7 mouse cellular contexts compared by ENCODE assay signal in genomic region chr2:151842648-151843226, GRCm38 (mm10). TPM values are rescaled to one million over a fixed set of nuclear protein-coding genes. Genes with fewer than 3 reads are reported as not detected.
DNase-seq lines count a peak whose midpoint lies in the region; ATAC-seq lines count a peak whose summit lies in the region.

Gene Rspo4 (plus strand): TSS chr2:151842927.

- peak; percentile 17 for DNase-seq in thymus, postnatal 4 days
- DNase-seq in thymus, postnatal 25 days: no peak
- DNase-seq in forelimb bud, embryonic 11.5 days (ENCODE audit: low read depth, low spot score): peak; percentile 40
- DNase-seq in left cerebral cortex, adult 11 months (ENCODE audit: low spot score): no peak
- no peak for DNase-seq in gastrocnemius, postnatal 36 days

- peak; percentile 14; the same call in 1 of the 2 replicates for ATAC-seq in megakaryocyte progenitor cell, adult 5-6 weeks (replicated peaks; ENCODE audit: poor library complexity)
- no peak for ATAC-seq in erythroblast, adult 5-6 weeks (replicated peaks; ENCODE audit: low FRiP score, poor library complexity, severe bottlenecking)

- intact Hi-C loops in gastrocnemius, postnatal 36 days (cut with DNase I): no loop called here

RNA-seq across cellular contexts. Expression of gene Rspo4, which starts in this region (rescaled TPM):
- total RNA-seq in megakaryocyte progenitor cell, adult 5-6 weeks (2015): not detected in 2 replicates
- not detected in 2 replicates for total RNA-seq in megakaryocyte progenitor cell, adult 5-6 weeks (2017)
- total RNA-seq in erythroblast, adult 5-6 weeks (2015; ENCODE audit: low replicate concordance): not detected in 2 replicates
- not detected in 2 replicates for total RNA-seq in erythroblast, adult 5-6 weeks (2017; ENCODE audit: low replicate concordance)
- not detected for total RNA-seq in gastrocnemius, postnatal 36 days (2021)

Comparison
In these comparisons a context has a peak if more than half of its experiments do, and no peak if none do; other contexts are left out.
1. DNase-seq: peak in thymus, postnatal 4 days (single experiment) and forelimb bud, embryonic 11.5 days (single experiment); none in thymus, postnatal 25 days (single experiment), left cerebral cortex, adult 11 months (single experiment) and gastrocnemius, postnatal 36 days (0 of 2).
2. Peak in ATAC-seq in megakaryocyte progenitor cell, adult 5-6 weeks; RNA of the gene not detected or under 1 TPM.